ENCODE assay signal across 25 mouse cellular contexts in genomic region chr19:47777847-47778246, GRCm38 (mm10).
"Had no signal": no experiment of that assay in that cellular context is flagged by ENCODE, and none has a peak within 500 bp of the region (broad histone marks: within the 10 kb centered on the region; RNA-seq: fewer than 3 reads in every experiment).

No protein-coding gene starts in this region.

- H3K27me3 ChIP-seq: heart, embryonic 12.5 days; hindbrain, embryonic 15.5 days; kidney, embryonic 15.5 days; limb, embryonic 12.5 days; liver, embryonic 13.5 days; liver, embryonic 15.5 days had no signal

- H3K27ac ChIP-seq: heart, embryonic 10.5 days; hindbrain, embryonic 13.5 days; hindbrain, embryonic 15.5 days; hindbrain, postnatal 0 days; kidney, embryonic 15.5 days; kidney, postnatal 0 days; left cerebral cortex, adult 2 months; limb, embryonic 10.5 days; limb, embryonic 12.5 days; liver, embryonic 13.5 days; liver, embryonic 15.5 days had no signal

- ATAC-seq: hindbrain, postnatal 0 days; intestine, embryonic 16.5 days had no signal

- H3K36me3 ChIP-seq: heart, embryonic 10.5 days; heart, embryonic 12.5 days; hindbrain, embryonic 13.5 days; hindbrain, embryonic 15.5 days; kidney, embryonic 15.5 days; limb, embryonic 10.5 days; limb, embryonic 12.5 days; liver, embryonic 13.5 days; liver, embryonic 15.5 days had no signal

- H3K4me3 ChIP-seq: heart, embryonic 10.5 days; heart, embryonic 12.5 days; hindbrain, embryonic 13.5 days; hindbrain, embryonic 15.5 days; kidney, embryonic 15.5 days; left cerebral cortex, adult 2 months; limb, embryonic 10.5 days; limb, embryonic 12.5 days; liver, embryonic 13.5 days; liver, embryonic 15.5 days had no signal

- H3K9ac ChIP-seq: heart, embryonic 12.5 days; hindbrain, embryonic 13.5 days; hindbrain, embryonic 15.5 days; kidney, embryonic 15.5 days; limb, embryonic 12.5 days; liver, embryonic 13.5 days; liver, embryonic 15.5 days had no signal

- DNase-seq: gastrocnemius, postnatal 25 days; heart, adult 18-20 months; heart, postnatal 10 days; heart, postnatal 36 days; kidney, adult 11 months; kidney, adult 2 months; kidney, adult 9 months; kidney, postnatal 14 days; kidney, postnatal 36 days; layer of hippocampus, adult 9-11 months; liver; liver, embryonic 13.5 days had no signal

- H3K4me2 ChIP-seq: heart, embryonic 12.5 days; hindbrain, embryonic 13.5 days; hindbrain, embryonic 15.5 days; kidney, embryonic 15.5 days; limb, embryonic 12.5 days; liver, embryonic 11.5 days; liver, embryonic 13.5 days; liver, embryonic 15.5 days had no signal

- H3K4me1 ChIP-seq: heart, embryonic 10.5 days; heart, embryonic 12.5 days; hindbrain, embryonic 13.5 days; hindbrain, embryonic 15.5 days; kidney, embryonic 15.5 days; limb, embryonic 10.5 days; limb, embryonic 12.5 days; liver, embryonic 13.5 days; liver, embryonic 15.5 days had no signal

- H3K9me3 ChIP-seq: heart, embryonic 10.5 days; heart, embryonic 12.5 days; hindbrain, embryonic 13.5 days; hindbrain, embryonic 15.5 days; kidney, embryonic 15.5 days; limb, embryonic 10.5 days; limb, embryonic 12.5 days; liver, embryonic 13.5 days; liver, embryonic 15.5 days had no signal
